Mouse (Mus musculus) MEL (cell line): ENCODE data around the gene Fndc3b. TPM values are rescaled to one million over a fixed set of nuclear protein-coding genes. Genes with fewer than 3 reads are reported as not detected.

Experiments
- DNase-seq: peaks from one replicate; pipeline ENCODE4 v3.0.0; 2011; ENCODE audit warnings: low read depth, low spot score
- H3K27ac ChIP-seq: 2 replicates; pipeline ENCODE4 v1.5.1; 2012; ENCODE audit warnings: low read depth, mild to moderate bottlenecking, control low read depth, low read length, moderate library complexity; ENCODE audit not compliant: control insufficient read depth
- H3K27me3 ChIP-seq, 2 experiments: fragments of 150-350 bp in 1 of 2; sonication (generic) in 1 of 2; 2 replicates each; pipeline ENCODE4 v1.6.1; 2012; ENCODE audit warnings: low read length in 2 of 2, mild to moderate bottlenecking in 2 of 2, improper control_type of control experiment in 1 of 2, moderate library complexity in 1 of 2; ENCODE audit not compliant: insufficient read depth in 2 of 2, control insufficient read depth in 1 of 2
- H3K36me3 ChIP-seq, 2 experiments: 2 replicates each; pipeline ENCODE4 v1.6.1; 2012 to 2014; ENCODE audit warnings: low read length in 2 of 2, improper control_type of control experiment in 1 of 2, inconsistent platforms in 1 of 2, mild to moderate bottlenecking in 1 of 2; ENCODE audit not compliant: insufficient read depth in 2 of 2, control insufficient read depth in 1 of 2
- H3K4me1 ChIP-seq, 2 experiments: fragments of 150-350 bp in 1 of 2; sonication (generic) in 1 of 2; 2 replicates each; pipeline ENCODE4 v1.6.1; 2012; ENCODE audit warnings: low read length in 2 of 2, improper control_type of control experiment in 1 of 2, mild to moderate bottlenecking in 1 of 2; ENCODE audit not compliant: insufficient read depth in 2 of 2, control insufficient read depth in 1 of 2
- H3K4me3 ChIP-seq, 2 experiments: fragments of 150-350 bp in 1 of 2; sonication (generic) in 1 of 2; 2 replicates each; pipeline ENCODE4 v1.5.1; 2012; ENCODE audit warnings: low read depth in 2 of 2, low read length in 2 of 2, mild to moderate bottlenecking in 2 of 2, moderate library complexity in 2 of 2, control low read depth in 1 of 2, improper control_type of control experiment in 1 of 2; ENCODE audit not compliant: control insufficient read depth in 1 of 2, insufficient read depth in 1 of 2
- H3K79me2 ChIP-seq: 2 replicates; pipeline ENCODE4 v1.6.1; 2012; ENCODE audit warnings: mild to moderate bottlenecking, low read length, moderate library complexity; ENCODE audit not compliant: control insufficient read depth, poor library complexity, insufficient read depth
- H3K9ac ChIP-seq: 2 replicates; pipeline ENCODE4 v1.6.1; 2012; ENCODE audit warnings: low read depth, mild to moderate bottlenecking, control low read depth, low read length, moderate library complexity; ENCODE audit not compliant: control insufficient read depth, poor library complexity, severe bottlenecking
- H3K9me3 ChIP-seq: fragments of 150-350 bp; sonication (generic); replicated peaks from 2 replicates; pipeline ENCODE4 v1.6.1; 2012; ENCODE audit warnings: mild to moderate bottlenecking, low read length, improper control_type of control experiment, moderate library complexity; ENCODE audit not compliant: insufficient read depth
- BHLHE40 ChIP-seq: IDR thresholded peaks from 2 replicates; pipeline ENCODE4 v1.6.1; 2012; ENCODE audit warnings: low read depth, mild to moderate bottlenecking, inconsistent platforms, low read length, improper control_type of control experiment, borderline replicate concordance
- CTCF ChIP-seq, 3 experiments: IDR thresholded peaks in 2 of 3; conservative IDR thresholded peaks in 1 of 3; 2 replicates each; pipeline ENCODE4 v1.5.1; 2011 to 2012; ENCODE audit warnings: low read length in 3 of 3, low read depth in 2 of 3, mild to moderate bottlenecking in 2 of 3, improper control_type of control experiment in 1 of 3, inconsistent platforms in 1 of 3, mixed read lengths in 1 of 3, moderate library complexity in 1 of 3; ENCODE audit not compliant: control insufficient read depth in 1 of 3, insufficient read depth in 1 of 3, poor library complexity in 1 of 3, severe bottlenecking in 1 of 3
- E2F4 ChIP-seq: IDR thresholded peaks from 2 replicates; pipeline ENCODE4 v1.6.1; 2011; ENCODE audit warnings: low read depth, low read length, improper control_type of control experiment, borderline replicate concordance
- ELF1 ChIP-seq: IDR thresholded peaks from 2 replicates; pipeline ENCODE4 v1.6.1; 2014; ENCODE audit warnings: low read depth, mild to moderate bottlenecking, inconsistent platforms, low read length, improper control_type of control experiment, moderate library complexity
- ETS1 ChIP-seq: IDR thresholded peaks from 2 replicates; pipeline ENCODE4 v1.6.1; 2012; ENCODE audit warnings: low read depth, mild to moderate bottlenecking, inconsistent platforms, low read length, improper control_type of control experiment, moderate library complexity
- GATA1 ChIP-seq: IDR thresholded peaks from 2 replicates; pipeline ENCODE4 v1.6.1; 2011; ENCODE audit warnings: low read depth, low read length, improper control_type of control experiment
- JUND ChIP-seq: IDR thresholded peaks from 2 replicates; pipeline ENCODE4 v1.6.1; 2011; ENCODE audit warnings: low read depth, mild to moderate bottlenecking, improper control_type of control experiment, low read length
- KAT2A ChIP-seq: conservative IDR thresholded peaks from 2 replicates; pipeline ENCODE4 v1.6.1; 2012; ENCODE audit warnings: low read depth, low read length, improper control_type of control experiment, inconsistent platforms
- MAX ChIP-seq: IDR thresholded peaks from 2 replicates; pipeline ENCODE4 v1.6.1; 2011; ENCODE audit warnings: low read length, improper control_type of control experiment
- MYB ChIP-seq: IDR thresholded peaks from 2 replicates; pipeline ENCODE4 v1.6.1; 2011; ENCODE audit warnings: mild to moderate bottlenecking, low read depth, low read length, improper control_type of control experiment
- MYC ChIP-seq: IDR thresholded peaks from 2 replicates; pipeline ENCODE4 v1.6.1; 2011; ENCODE audit warnings: low read depth, mild to moderate bottlenecking, low read length, improper control_type of control experiment, moderate library complexity
- POLR2A ChIP-seq, 2 experiments: IDR thresholded peaks; 2 replicates each; pipeline ENCODE4 v1.6.1; 2011 to 2012; ENCODE audit warnings: low read length in 2 of 2, mild to moderate bottlenecking in 2 of 2, control low read depth in 1 of 2, improper control_type of control experiment in 1 of 2, low read depth in 1 of 2, moderate library complexity in 1 of 2; ENCODE audit not compliant: control insufficient read depth in 1 of 2, insufficient read depth in 1 of 2, poor library complexity in 1 of 2
- POLR2AphosphoS2 ChIP-seq: IDR thresholded peaks from 2 replicates; pipeline ENCODE4 v1.6.1; 2011; ENCODE audit warnings: low read length, improper control_type of control experiment
- POLR2AphosphoS5 ChIP-seq: IDR thresholded peaks from 2 replicates; pipeline ENCODE4 v1.6.1; 2012; ENCODE audit warnings: low read depth, borderline replicate concordance, mild to moderate bottlenecking, inconsistent platforms, low read length, moderate library complexity, mixed read lengths
- RAD21 ChIP-seq: IDR thresholded peaks from 2 replicates; pipeline ENCODE4 v1.6.1; 2011; ENCODE audit warnings: mild to moderate bottlenecking, low read depth, low read length, improper control_type of control experiment
- RCOR1 ChIP-seq: IDR thresholded peaks from 2 replicates; pipeline ENCODE4 v1.6.1; 2012; ENCODE audit warnings: low read depth, mild to moderate bottlenecking, inconsistent platforms, low read length, improper control_type of control experiment
- SIN3A ChIP-seq: IDR thresholded peaks from 2 replicates; pipeline ENCODE4 v1.6.1; 2012; ENCODE audit warnings: low read length, improper control_type of control experiment, inconsistent platforms
- TAL1 ChIP-seq: IDR thresholded peaks from 2 replicates; pipeline ENCODE4 v1.6.1; 2012; ENCODE audit warnings: mild to moderate bottlenecking, inconsistent platforms, low read length, moderate library complexity, mixed read lengths
- TBP ChIP-seq: IDR thresholded peaks from 2 replicates; pipeline ENCODE4 v1.8.0; 2011; ENCODE audit warnings: low read depth, low read length, improper control_type of control experiment
- UBTF ChIP-seq: IDR thresholded peaks from 2 replicates; pipeline ENCODE4 v1.6.1; 2012; ENCODE audit warnings: low read depth, mild to moderate bottlenecking, inconsistent platforms, low read length, improper control_type of control experiment, moderate library complexity, borderline replicate concordance; ENCODE audit not compliant: insufficient read depth
- USF1 ChIP-seq: IDR thresholded peaks from 2 replicates; pipeline ENCODE4 v1.6.1; 2014; ENCODE audit warnings: low read depth, mild to moderate bottlenecking, inconsistent platforms, low read length, improper control_type of control experiment, moderate library complexity
- USF2 ChIP-seq, 2 experiments: IDR thresholded peaks; 2 replicates each; pipeline ENCODE4 v1.6.1; 2011 to 2012; ENCODE audit warnings: improper control_type of control experiment in 2 of 2, low read length in 2 of 2, borderline replicate concordance in 1 of 2, inconsistent platforms in 1 of 2, low read depth in 1 of 2, mild to moderate bottlenecking in 1 of 2; ENCODE audit not compliant: insufficient read depth in 1 of 2
- ZC3H11A ChIP-seq: IDR thresholded peaks from 2 replicates; pipeline ENCODE4 v1.6.1; 2012; ENCODE audit warnings: low read depth, mild to moderate bottlenecking, inconsistent platforms, low read length, improper control_type of control experiment
- ZNF384 ChIP-seq: IDR thresholded peaks from 2 replicates; pipeline ENCODE4 v1.6.1; 2012; ENCODE audit warnings: low read depth, mild to moderate bottlenecking, inconsistent platforms, low read length, improper control_type of control experiment
- polyA plus RNA-seq, 2 experiments: library from polyadenylated mRNA; stranded (reverse) in 1 of 2; unstranded in 1 of 2; fragments of >175 nt in 1 of 2; fragments of >200 nt in 1 of 2; gene quantifications; 2 replicates each; pipeline versions ENCODE4 v1.2.1 to v1.2.4; 2012; ENCODE audit warnings: low replicate concordance in 2 of 2, low read depth in 1 of 2; ENCODE audit not compliant: insufficient read length in 2 of 2, insufficient read depth in 1 of 2, missing spikeins in 1 of 2
- total RNA-seq: library from RNA; depleted of rRNA; stranded (reverse); fragments of 300-350 nt; gene quantifications from 2 replicates; pipeline ENCODE4 v1.2.3, GENCODE M21; 2012

Gene Fndc3b
- total and polyA plus RNA-seq, 3 experiments = not detected

GRCm38 (mm10) chr3:27663221-27663620, 47.9 kb downstream of the Fndc3b start:
- H3K4me1 ChIP-seq = no peaks in the 10 kb centered on the region
- no peak for TF ChIP-seq SIN3A
- TF ChIP-seq UBTF = no peak
- TF ChIP-seq RAD21 = no peak
- TF ChIP-seq MAX = no peak
- TF ChIP-seq ETS1 = no peak
- TF ChIP-seq ZC3H11A = no peak
- TF ChIP-seq MYB = no peak
- no peak for TF ChIP-seq TBP
- TF ChIP-seq CTCF (IDR thresholded peaks at IDR 0.05 in 2 of 3, conservative IDR thresholded peaks at IDR 0.05 in 1 of 3; ENCODE audit: control insufficient read depth in 1 of 3, insufficient read depth in 1 of 3, low read depth in 2 of 3, low read length in 3 of 3, poor library complexity in 1 of 3, severe bottlenecking in 1 of 3) = no peak
- no peak for TF ChIP-seq E2F4
- no peak for TF ChIP-seq RCOR1
- no peak for TF ChIP-seq MYC
- H3K27ac ChIP-seq = no peak overlapping the region
- no peak overlapping the region for H3K4me3 ChIP-seq
- H3K36me3 ChIP-seq = no peaks in the 10 kb centered on the region
- H3K27me3 ChIP-seq = no peaks in the 10 kb centered on the region
- no peaks in the 10 kb centered on the region for H3K9me3 ChIP-seq
- DNase-seq = no peak
- no peaks in the 10 kb centered on the region for H3K79me2 ChIP-seq
- no peak overlapping the region for H3K9ac ChIP-seq

GRCm38 (mm10) chr3:27658198-27658763, 52.8 kb downstream of the Fndc3b start:
- Histone ChIP-seq H3K4me3 (no peak overlapping the region), H3K27me3 (no peaks in the 10 kb centered on the region), H3K27ac (no peak overlapping the region), H3K36me3 (no peaks in the 10 kb centered on the region), H3K9ac (no peak overlapping the region), H3K9me3 (no peaks in the 10 kb centered on the region), H3K79me2 (no peaks in the 10 kb centered on the region), H3K4me1 (no peaks in the 10 kb centered on the region)
- DNase-seq = no peak
- TF ChIP-seq MYC (no peak), KAT2A (no peak), RAD21 (no peak), ELF1 (no peak), JUND (no peak), ETS1 (no peak), USF1 (no peak), ZNF384 (no peak), GATA1 (no peak), POLR2AphosphoS5 (no peak), E2F4 (no peak), UBTF (no peak), POLR2AphosphoS2 (no peak), BHLHE40 (no peak), POLR2A (IDR thresholded peaks at IDR 0.05; ENCODE audit: control insufficient read depth in 1 of 2, insufficient read depth in 1 of 2, low read depth in 1 of 2, low read length in 2 of 2, poor library complexity in 1 of 2) (no peak), TAL1 (no peak), CTCF (IDR thresholded peaks at IDR 0.05 in 2 of 3, conservative IDR thresholded peaks at IDR 0.05 in 1 of 3; ENCODE audit: control insufficient read depth in 1 of 3, insufficient read depth in 1 of 3, low read depth in 2 of 3, low read length in 3 of 3, poor library complexity in 1 of 3, severe bottlenecking in 1 of 3) (no peak), ZC3H11A (no peak), TBP (no peak), USF2 (IDR thresholded peaks at IDR 0.05; ENCODE audit: borderline replicate concordance in 1 of 2, insufficient read depth in 1 of 2, low read depth in 1 of 2, low read length in 2 of 2) (no peak)
